16 mouse cellular contexts compared by ENCODE assay signal in genomic region chr7:141958211-141958610, GRCm38 (mm10). TPM values are rescaled to one million over a fixed set of nuclear protein-coding genes. Genes with fewer than 3 reads are reported as not detected.
"Had no signal": no experiment of that assay in that cellular context is flagged by ENCODE, and none has a peak within 500 bp of the region (broad histone marks: within the 10 kb centered on the region; RNA-seq: fewer than 3 reads in every experiment).

No protein-coding gene starts in this region.

- DNase-seq: lung, adult 18-20 months; lung, embryonic 14.5 days; lung, postnatal 10 days; lung, postnatal 4 days; right cerebral cortex, postnatal 25 days; right cerebral cortex, postnatal 4 days; spleen, adult 18-20 months; thymus, adult 18-20 months; thymus, postnatal 14 days; thymus, postnatal 36 days had no signal

- H3K27me3 ChIP-seq: neural tube, embryonic 12.5 days; neural tube, embryonic 15.5 days had no signal

- H3K36me3 ChIP-seq: neural tube, embryonic 12.5 days; neural tube, embryonic 15.5 days had no signal

- H3K4me2 ChIP-seq: lung, embryonic 14.5 days; neural tube, embryonic 12.5 days had no signal

- ATAC-seq: midbrain, embryonic 16.5 days had no signal

- H3K9ac ChIP-seq: lung, embryonic 14.5 days; neural tube, embryonic 12.5 days had no signal

- H3K9me3 ChIP-seq: midbrain, embryonic 10.5 days; neural tube, embryonic 12.5 days; neural tube, embryonic 15.5 days had no signal

- H3K4me3 ChIP-seq: midbrain, embryonic 10.5 days; myocyte; neural tube, embryonic 12.5 days; neural tube, embryonic 15.5 days had no signal

- H3K27ac ChIP-seq: midbrain, embryonic 10.5 days; neural tube, embryonic 12.5 days had no signal

RNA-seq across cellular contexts. Expression of gene Brsk2, which starts 8.7 kb away (rescaled TPM):
- total RNA-seq: megakaryocyte, adult 5-6 weeks had no signal
